Mouse (Mus musculus) neural tube, embryonic 11.5 days (tissue): Measurements from ENCODE around the gene Rps29. TPM values are rescaled to one million over a fixed set of nuclear protein-coding genes. Genes with fewer than 3 reads are reported as not detected.
A peak's percentile ranks its signal among the peaks of the same experiment; 100 is the strongest.

ENCODE experiments used
- ATAC-seq: fragments of 200-750 bp; cut with Nextera tagmentation; 2 replicates; pipeline ENCODE4 v1.8.0; 2017; ENCODE audit warnings: moderate number of reproducible peaks, mild to moderate bottlenecking, moderate TSS enrichment, moderate library complexity; ENCODE audit not compliant: insufficient read depth, low FRiP score, low TSS enrichment
- DNase-seq: peaks from one replicate; pipeline ENCODE4 v3.0.0-alpha.2; 2015; ENCODE audit warnings: low spot score
- H3K27ac ChIP-seq: fragments of 300-500 bp; sonication (generic); 2 replicates; pipeline ENCODE4 v1.5.1; 2014; ENCODE audit warnings: low read depth, mild to moderate bottlenecking, low read length
- H3K27me3 ChIP-seq: fragments of 300-500 bp; sonication (generic); 2 replicates; pipeline ENCODE4 v1.6.1; 2014; ENCODE audit warnings: mild to moderate bottlenecking, low read length, mixed read lengths; ENCODE audit not compliant: control insufficient read depth, insufficient read depth
- H3K36me3 ChIP-seq: fragments of 300-500 bp; sonication (generic); 2 replicates; pipeline ENCODE4 v1.6.1; 2014; ENCODE audit warnings: mild to moderate bottlenecking, low read length, moderate library complexity, mixed read lengths; ENCODE audit not compliant: control insufficient read depth, insufficient read depth
- H3K4me1 ChIP-seq: fragments of 300-500 bp; sonication (generic); 2 replicates; pipeline ENCODE4 v1.6.1; 2014; ENCODE audit warnings: low read length, mixed read lengths; ENCODE audit not compliant: control insufficient read depth, insufficient read depth
- H3K4me2 ChIP-seq: fragments of 300-500 bp; sonication (generic); 2 replicates; pipeline ENCODE4 v1.6.1; 2014; ENCODE audit warnings: low read depth, mild to moderate bottlenecking, moderate library complexity
- H3K4me3 ChIP-seq: fragments of 300-500 bp; sonication (generic); 2 replicates; pipeline ENCODE4 v1.5.1; 2014; ENCODE audit warnings: low read depth, low read length
- H3K9ac ChIP-seq: fragments of 300-500 bp; sonication (generic); 2 replicates; pipeline ENCODE4 v1.6.1; 2014; ENCODE audit warnings: mild to moderate bottlenecking, low read length
- H3K9me3 ChIP-seq: fragments of 300-500 bp; sonication (generic); 2 replicates; pipeline ENCODE4 v1.6.1; 2016; ENCODE audit warnings: low read length; ENCODE audit not compliant: control insufficient read depth
- WGBS: fragments of 180-500 bp; shearing (Covaris S2); extraction: QIAGEN DNeasy Blood & Tissue Kit; methylation state at CpG from one replicate; pipeline ENCODE4 v1.1.7; 2014; 5-methylcytosine and 5-hydroxymethylcytosine counted together
- polyA plus RNA-seq: library from polyadenylated mRNA; unstranded; fragments of >200 nt; fragmentation: Nextera tagmentation; extraction: Ambion mirVana; gene quantifications from 2 replicates; pipeline ENCODE4 v1.2.1, GENCODE M21; 2014

Gene Rps29
- polyA plus RNA-seq, 1 experiment from 2014 or later, result 1,261 TPM

DNA sequence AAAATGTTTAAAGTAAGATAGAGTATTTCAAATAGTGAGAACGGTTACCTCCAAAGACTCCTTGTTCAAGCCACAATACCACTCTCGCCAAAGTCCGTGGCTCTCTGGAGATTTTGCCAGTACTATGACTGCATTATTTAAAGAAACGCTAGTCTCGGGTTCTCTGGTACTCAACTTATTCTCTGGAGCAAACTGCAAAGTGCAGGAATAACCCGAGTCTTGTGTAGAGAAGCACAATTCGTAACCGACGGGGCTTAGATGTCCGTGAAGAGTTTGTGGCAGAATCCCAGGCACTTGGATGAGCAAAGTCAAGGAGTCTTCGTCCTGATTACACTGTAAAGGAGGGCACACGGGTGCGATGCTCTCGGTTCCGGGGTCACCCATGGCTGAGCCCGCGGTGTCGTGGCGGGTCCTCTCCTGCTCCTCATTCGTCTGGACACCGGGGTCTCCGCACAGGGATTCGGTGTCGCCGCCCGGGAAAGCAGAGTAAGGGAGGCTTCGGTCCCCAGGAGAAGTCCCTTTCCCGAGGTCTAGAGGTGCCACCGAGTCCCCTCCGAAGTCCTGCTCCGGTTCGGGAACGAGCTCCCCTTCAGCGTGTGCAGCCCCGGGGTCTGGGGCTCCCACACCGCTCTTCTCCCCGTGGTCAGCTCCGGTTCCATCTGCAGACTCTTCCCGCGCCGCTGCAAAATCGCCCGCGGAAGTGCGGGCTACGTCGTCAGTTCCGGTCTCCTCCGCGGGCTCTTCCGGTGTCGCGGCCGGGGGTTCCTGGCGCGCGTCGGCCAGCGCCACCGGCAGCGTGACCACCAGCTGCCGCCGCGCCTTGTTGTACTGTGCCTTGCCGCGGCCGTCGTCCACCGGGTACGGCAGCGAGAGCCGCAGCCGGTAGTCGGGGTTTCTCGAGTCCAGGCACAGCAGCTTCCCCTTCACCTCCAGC lies 37.7 kb upstream of the Rps29 start, which contains the start of gene Gm49383:
TSS of gene Gm49383 (minus strand) at position 661 of the 934 bp plus-strand sequence.
- H3K9ac ChIP-seq, result peak within 1 kb of the TSS; percentile 83
- peak within 1 kb of the TSS; percentile 94 for H3K4me3 ChIP-seq
- H3K36me3 ChIP-seq, result no peaks in the 10 kb centered on the region
- H3K27ac ChIP-seq, result peak within 1 kb of the TSS; percentile 83
- H3K27me3 ChIP-seq, result no peaks in the 10 kb centered on the region
- no peaks in the 10 kb centered on the region for H3K9me3 ChIP-seq
- H3K4me2 ChIP-seq, result peak within 1 kb of the TSS; percentile 97
- ATAC-seq (peak; percentile 87), DNase-seq (peak; percentile 90)
- WGBS, result under 1% methylated on average over 67 of the region's 75 CpGs
- peaks cover 12% of the 10 kb centered on the region for H3K4me1 ChIP-seq

DNA sequence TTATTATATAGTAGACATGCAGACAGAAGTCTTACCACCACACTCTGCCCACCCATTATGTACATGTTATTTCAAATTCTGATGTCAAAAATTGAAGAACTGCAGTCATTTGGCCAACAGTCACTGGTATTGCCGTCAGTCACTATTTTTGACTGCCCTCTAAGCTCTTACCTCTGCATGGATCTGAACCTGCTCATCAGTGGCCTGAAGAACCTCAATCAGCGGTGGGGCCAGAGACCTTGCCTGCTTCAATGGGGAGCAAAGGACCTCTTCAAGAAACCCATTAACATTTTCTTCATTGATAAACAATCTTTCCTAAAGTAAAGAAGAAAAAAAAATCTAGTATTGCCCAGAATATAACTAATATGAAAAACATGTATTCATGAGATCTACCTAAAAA lies 33.7 kb upstream of the Rps29 start:
- Histone ChIP-seq H3K4me3 (no peak overlapping the region), H3K4me2 (no peak overlapping the region), H3K27ac (no peak overlapping the region), H3K36me3 (no peaks in the 10 kb centered on the region; the same call in 1 of the 2 replicates), H3K4me1 (peaks cover 5% of the 10 kb centered on the region; the same call in 1 of the 2 replicates), H3K27me3 (no peaks in the 10 kb centered on the region), H3K9me3 (no peaks in the 10 kb centered on the region), H3K9ac (no peak overlapping the region)
- ATAC-seq, result no peak
- WGBS, result 96% methylated on average over 2 of the region's 2 CpGs
- DNase-seq, result no peak

DNA sequence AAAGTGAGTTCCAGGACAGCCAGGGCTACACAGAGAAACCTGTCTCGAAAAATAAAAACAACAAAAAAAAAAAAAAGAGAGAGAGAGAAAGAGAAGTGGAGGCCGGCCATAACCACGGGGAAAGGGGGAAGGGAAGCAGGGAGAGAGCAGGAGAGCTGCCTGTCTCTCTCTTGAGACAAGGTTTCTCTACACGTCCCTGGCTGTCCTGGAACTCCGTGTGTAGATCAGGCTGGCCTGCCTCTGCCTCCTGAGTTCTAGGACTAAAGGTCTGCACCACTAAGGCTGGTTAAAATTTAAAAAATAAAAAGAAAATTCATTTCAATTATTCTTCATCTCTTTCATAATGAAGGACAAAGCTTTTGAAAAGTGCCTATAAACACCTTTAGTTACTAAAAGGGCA lies 32.4 kb upstream of the Rps29 start:
- H3K4me3 ChIP-seq, result no peak overlapping the region
- H3K27ac ChIP-seq, result no peak overlapping the region
- peaks cover 7% of the 10 kb centered on the region; the same call in 1 of the 2 replicates for H3K4me1 ChIP-seq
- H3K36me3 ChIP-seq, result no peaks in the 10 kb centered on the region; the same call in 1 of the 2 replicates
- 90% methylated on average over 5 of the region's 5 CpGs for WGBS
- no peaks in the 10 kb centered on the region for H3K27me3 ChIP-seq
- H3K4me2 ChIP-seq, result no peak overlapping the region
- DNase-seq, result no peak
- no peak overlapping the region for H3K9ac ChIP-seq
- no peak for ATAC-seq
- no peaks in the 10 kb centered on the region for H3K9me3 ChIP-seq

DNA sequence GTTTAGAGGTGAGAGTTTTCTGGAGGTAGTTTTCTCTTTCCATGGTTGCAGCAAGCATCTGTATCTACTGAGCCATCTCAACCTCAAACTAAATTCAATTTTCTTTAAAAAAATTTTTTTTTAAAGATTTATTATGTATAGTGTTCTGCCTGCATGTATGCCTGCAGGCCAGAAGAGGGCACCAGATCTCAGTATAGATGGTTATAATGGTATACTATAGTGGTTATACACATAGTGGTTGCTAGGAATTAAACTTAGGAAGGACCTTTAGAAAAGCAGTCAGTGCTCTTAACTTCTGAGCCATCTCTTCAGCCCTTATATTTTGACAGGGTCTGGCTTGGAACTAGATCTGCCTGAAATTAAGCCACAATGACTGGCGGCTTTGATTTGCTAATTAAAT lies 31.5 kb upstream of the Rps29 start:
- Histone ChIP-seq H3K27ac (no peak overlapping the region), H3K4me3 (no peak overlapping the region), H3K4me2 (no peak overlapping the region), H3K27me3 (no peaks in the 10 kb centered on the region), H3K9ac (no peak overlapping the region), H3K9me3 (no peaks in the 10 kb centered on the region), H3K4me1 (peaks cover 5% of the 10 kb centered on the region), H3K36me3 (no peaks in the 10 kb centered on the region; the same call in 1 of the 2 replicates)
- ATAC-seq, result no peak
- WGBS, result 92% methylated on average over 1 of the region's 1 CpGs
- no peak for DNase-seq

DNA sequence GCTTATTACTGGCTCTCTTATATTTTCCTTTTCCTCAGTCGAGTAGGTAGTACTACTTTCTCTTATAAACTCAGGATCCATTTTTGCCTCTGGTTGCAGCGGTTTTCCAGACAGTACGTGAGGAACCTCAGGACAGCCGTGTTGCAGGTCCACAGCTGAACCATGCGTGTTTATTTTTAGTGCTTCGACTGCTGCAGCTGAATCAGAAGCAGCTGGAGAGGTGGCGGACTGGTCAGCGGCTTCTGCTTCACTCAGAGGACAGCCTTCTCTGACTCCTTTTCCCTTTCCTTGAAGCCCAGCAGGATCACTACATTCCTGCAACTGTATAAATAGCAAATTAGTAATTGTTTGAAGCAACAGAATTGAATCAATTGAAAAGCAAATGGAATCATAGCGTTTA lies 31.1 kb upstream of the Rps29 start:
- ATAC-seq, result no peak
- H3K9me3 ChIP-seq, result no peaks in the 10 kb centered on the region
- H3K27me3 ChIP-seq, result no peaks in the 10 kb centered on the region
- no peak for DNase-seq
- no peak overlapping the region for H3K4me3 ChIP-seq
- no peak overlapping the region for H3K27ac ChIP-seq
- H3K36me3 ChIP-seq, result no peaks in the 10 kb centered on the region; the same call in 1 of the 2 replicates
- 92% methylated on average over 9 of the region's 9 CpGs for WGBS
- peaks cover 10% of the 10 kb centered on the region for H3K4me1 ChIP-seq
- H3K9ac ChIP-seq, result no peak overlapping the region
- no peak overlapping the region for H3K4me2 ChIP-seq

DNA sequence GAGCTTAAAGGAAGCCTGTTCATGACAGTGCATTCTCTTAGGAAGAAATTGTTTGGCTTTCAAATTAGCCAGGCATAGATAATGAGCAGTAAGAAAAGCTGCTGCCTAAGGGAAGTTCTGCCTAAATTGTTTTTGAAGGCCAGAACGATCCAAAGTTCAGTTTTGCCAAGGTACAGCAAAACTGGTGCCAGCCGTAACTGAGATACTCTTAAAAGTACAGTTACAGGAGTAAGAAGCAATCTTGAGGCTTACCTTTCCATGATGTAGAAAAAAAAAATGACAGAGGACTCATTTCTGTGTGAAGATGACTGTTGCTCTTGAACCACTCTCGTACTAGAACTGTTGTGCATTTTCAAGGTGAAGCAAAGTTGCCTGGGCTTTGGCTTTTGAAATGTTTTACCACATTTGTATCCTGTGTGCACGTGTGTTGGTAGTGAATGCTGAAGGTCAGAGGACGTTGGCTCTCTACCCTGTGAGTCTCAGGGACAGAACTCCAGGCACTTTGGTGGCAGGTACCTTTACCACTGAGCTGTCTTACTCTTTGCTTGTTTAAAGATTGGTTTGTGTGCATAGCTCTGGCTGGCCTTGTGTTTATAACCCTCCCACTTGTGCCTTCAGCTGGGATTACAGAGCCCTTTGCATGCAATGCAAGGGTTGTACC lies 28.0 kb upstream of the Rps29 start:
- Histone ChIP-seq H3K4me1 (peaks cover 13% of the 10 kb centered on the region), H3K9ac (no peak overlapping the region), H3K27me3 (no peaks in the 10 kb centered on the region), H3K4me2 (no peak overlapping the region), H3K9me3 (no peaks in the 10 kb centered on the region), H3K27ac (no peak overlapping the region), H3K4me3 (no peak overlapping the region), H3K36me3 (no peaks in the 10 kb centered on the region; the same call in 1 of the 2 replicates)
- WGBS, result 77% methylated on average over 5 of the region's 5 CpGs
- ATAC-seq (no peak), DNase-seq (no peak)

DNA sequence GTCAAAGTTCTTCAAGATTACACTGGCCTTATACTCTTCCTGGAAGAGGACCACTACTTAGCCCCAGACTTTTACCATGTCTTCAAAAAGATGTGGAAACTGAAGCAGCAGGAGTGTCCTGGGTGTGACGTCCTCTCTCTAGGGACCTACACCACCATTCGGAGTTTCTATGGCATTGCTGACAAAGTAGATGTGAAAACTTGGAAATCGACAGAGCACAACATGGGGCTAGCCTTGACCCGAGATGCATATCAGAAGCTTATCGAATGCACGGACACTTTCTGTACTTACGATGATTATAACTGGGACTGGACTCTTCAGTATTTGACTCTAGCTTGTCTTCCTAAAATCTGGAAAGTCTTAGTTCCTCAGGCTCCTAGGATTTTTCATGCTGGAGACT lies 26.4 kb upstream of the Rps29 start:
- ATAC-seq (no peak), DNase-seq (no peak)
- no peaks in the 10 kb centered on the region for H3K9me3 ChIP-seq
- 76% methylated on average over 7 of the region's 7 CpGs for WGBS
- no peaks in the 10 kb centered on the region for H3K27me3 ChIP-seq
- no peaks in the 10 kb centered on the region for H3K36me3 ChIP-seq
- peaks cover 13% of the 10 kb centered on the region for H3K4me1 ChIP-seq
- no peak overlapping the region for H3K27ac ChIP-seq
- peak overlapping the region; percentile 86 for H3K4me3 ChIP-seq
- H3K9ac ChIP-seq, result peak overlapping the region; percentile 88
- H3K4me2 ChIP-seq, result peak overlapping the region; percentile 92

DNA sequence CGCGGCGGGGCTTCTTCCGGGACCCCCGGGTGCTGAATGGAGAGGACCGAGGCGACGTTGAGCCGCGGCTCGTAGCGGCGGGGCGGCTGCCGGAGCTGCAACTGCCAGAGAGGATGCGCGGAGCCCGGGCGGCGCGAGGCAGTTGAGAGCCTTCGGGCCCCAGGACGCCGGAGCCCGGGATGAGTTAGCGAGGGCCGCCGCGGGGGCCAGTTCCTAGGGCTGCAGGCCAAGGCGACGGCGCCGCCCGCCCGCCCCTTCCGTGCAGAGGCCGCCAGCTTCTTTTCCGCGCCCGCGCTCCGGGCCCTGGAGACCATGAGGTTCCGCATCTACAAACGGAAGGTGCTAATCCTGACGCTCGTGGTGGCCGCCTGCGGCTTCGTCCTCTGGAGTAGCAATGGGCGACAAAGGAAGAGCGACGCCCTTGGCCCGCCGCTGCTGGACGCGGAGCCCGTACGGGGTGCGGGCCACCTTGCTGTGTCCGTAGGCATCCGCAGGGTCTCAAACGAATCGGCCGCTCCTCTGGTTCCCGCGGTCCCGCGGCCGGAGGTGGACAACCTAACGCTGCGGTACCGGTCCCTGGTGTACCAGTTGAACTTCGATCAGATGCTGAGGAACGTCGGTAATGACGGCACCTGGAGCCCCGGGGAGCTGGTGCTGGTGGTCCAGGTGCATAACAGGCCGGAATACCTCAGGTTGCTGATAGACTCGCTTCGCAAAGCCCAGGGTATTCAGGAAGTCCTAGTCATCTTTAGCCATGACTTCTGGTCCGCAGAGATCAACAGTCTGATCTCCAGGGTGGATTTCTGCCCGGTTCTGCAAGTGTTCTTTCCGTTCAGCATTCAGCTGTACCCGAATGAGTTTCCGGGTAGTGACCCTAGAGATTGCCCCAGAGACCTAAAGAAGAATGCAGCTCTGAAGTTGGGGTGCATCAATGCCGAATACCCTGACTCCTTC lies 25.6 kb upstream of the Rps29 start:
- peak overlapping the region; percentile 88 for H3K9ac ChIP-seq
- H3K4me2 ChIP-seq, result peak overlapping the region; percentile 92
- H3K4me1 ChIP-seq, result peaks cover 13% of the 10 kb centered on the region
- H3K36me3 ChIP-seq, result no peaks in the 10 kb centered on the region
- H3K9me3 ChIP-seq, result no peaks in the 10 kb centered on the region
- ATAC-seq (peak; percentile 58), DNase-seq (peak; percentile 63)
- H3K27me3 ChIP-seq, result no peaks in the 10 kb centered on the region
- 2% methylated on average over 77 of the region's 86 CpGs for WGBS
- H3K4me3 ChIP-seq, result peak overlapping the region; percentile 86
- peak overlapping the region; percentile 86 for H3K27ac ChIP-seq
